Mouse (Mus musculus) heart, adult 9 months (tissue): ENCODE measurements at regions not wholly inside any gene's neighbourhood (a gene's known extent, or its start where the extent isn't known, plus 50 kb on each side); places are given as distances from the start of the nearest gene placed in this dataset.

Experiments used
- DNase-seq, 2 experiments: peaks; one replicate each; pipeline ENCODE4 v3.0.0; 2022; ENCODE audit warnings: low spot score in 2 of 2

GRCm38 (mm10) chr15:62096778-62097177 is 1174.0 kb upstream of the A1bg start:
- DNase-seq, result no peak

DNA sequence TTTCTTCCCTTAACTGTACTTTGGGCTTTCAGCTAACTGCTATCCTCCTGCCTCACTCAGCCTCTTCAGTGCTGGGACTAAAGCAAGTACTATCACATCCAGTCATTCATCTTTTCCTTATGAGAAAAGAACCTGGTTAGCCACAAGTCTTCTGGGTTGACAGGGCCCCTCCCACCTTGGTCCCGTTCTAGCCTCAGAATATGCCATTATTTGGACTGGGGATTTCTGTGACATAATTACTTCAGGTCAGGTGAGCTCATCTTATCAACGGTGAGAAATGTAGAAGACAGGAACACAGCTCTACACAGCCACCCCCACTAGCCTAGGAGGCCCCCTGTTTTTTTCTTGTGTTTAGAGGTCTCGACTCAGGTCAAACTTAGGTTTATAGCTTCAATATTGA is 1172.4 kb upstream of the A1bg start:
- DNase-seq, result no peak

- DNase-seq, result no peak
Observed at GRCm38 (mm10) chr15:62093672-62094071, 1170.9 kb upstream of the A1bg start.

- DNase-seq, result no peak
Observed at GRCm38 (mm10) chr15:62092671-62093185, 1169.9 kb upstream of the A1bg start.

DNA sequence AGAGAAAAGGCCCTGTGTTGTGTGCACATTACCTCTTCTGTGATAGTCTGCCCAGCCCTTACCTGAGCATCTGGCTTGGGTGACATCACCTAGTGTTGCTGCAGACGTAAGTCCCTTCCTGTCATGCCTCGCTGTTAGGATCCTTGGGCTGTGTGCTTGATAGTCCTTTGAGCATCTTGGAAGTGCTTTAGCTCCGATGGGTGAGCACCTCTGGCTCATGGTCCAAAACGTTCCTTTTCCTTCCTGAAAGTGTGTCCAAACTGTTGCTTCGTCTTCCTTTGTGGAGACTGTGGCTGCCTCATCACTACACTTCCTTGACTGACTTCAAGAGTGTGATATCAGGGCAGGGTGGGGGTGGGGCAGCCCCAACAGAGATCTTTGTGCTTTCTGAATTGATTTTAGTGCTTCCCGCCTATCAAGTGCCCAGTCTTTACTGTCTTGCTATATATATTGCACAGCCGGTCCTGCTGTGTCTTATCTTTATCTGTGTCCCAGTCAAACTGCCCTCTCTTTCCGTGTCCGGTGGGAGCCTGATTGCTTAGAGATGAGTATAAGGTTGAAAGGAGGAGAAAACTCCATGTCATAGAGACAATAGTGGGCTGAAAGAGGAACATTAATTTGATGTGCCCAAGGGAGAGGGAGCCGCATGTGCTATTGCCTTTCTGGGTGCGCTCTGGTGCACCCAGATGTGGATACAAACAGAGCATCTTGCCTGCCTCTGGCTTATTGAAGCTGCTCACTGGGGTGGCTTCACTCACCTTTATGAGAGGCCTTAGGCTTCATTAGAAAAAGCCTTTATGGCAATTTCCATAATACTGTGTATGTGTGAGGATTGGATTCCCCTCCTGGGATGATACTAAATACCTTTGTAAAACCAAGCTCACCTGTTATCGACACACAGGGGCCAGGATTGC is 1169.2 kb upstream of the A1bg start:
- DNase-seq, result no peak

DNA sequence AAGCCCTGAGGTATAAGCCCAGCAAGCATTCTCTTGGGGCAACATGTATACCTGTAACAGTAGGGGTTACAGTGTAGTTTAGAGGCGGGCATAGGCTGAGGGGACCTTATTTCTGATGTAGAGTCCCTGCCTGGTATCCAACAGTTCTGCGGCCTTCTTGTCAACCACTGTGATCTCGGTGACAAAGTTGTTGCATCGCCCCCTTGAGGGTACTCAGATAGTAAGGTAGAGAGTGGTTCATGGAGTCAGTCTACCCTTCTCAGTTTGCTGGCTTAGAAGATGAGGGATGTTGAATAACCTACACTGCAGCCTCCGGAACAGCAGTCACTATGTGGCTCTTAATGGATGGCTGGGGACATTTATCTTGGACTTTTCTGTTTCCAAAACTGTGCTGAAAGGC is 1168.3 kb upstream of the A1bg start:
- no peak for DNase-seq

DNA sequence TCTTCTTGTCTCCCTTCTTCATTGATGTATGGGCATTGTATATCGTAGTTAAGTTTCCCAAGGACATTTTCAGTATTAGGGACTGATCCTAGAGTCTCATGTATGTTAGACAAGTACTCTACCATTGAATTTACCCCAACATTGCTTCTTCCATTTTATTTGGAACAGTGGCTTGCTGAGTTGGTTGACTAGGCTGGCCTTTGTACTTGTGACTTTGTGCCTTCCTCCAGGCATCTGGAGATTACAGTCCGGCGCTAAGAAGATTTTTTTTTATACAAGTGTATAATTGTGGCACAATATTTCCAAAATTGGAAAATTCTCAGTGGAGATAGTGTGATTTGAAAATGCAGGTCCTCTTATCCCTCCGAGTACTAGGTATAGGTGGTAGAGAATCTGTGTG is 1165.5 kb upstream of the A1bg start:
- DNase-seq, result no peak

- no peak for DNase-seq
Observed at GRCm38 (mm10) chr15:62087755-62088154, 1164.9 kb upstream of the A1bg start.

GRCm38 (mm10) chr15:62086037-62086436 is 1163.2 kb upstream of the A1bg start:
- DNase-seq, result no peak

- DNase-seq, result no peak
Observed at GRCm38 (mm10) chr15:62083347-62083746, 1160.5 kb upstream of the A1bg start.

DNA sequence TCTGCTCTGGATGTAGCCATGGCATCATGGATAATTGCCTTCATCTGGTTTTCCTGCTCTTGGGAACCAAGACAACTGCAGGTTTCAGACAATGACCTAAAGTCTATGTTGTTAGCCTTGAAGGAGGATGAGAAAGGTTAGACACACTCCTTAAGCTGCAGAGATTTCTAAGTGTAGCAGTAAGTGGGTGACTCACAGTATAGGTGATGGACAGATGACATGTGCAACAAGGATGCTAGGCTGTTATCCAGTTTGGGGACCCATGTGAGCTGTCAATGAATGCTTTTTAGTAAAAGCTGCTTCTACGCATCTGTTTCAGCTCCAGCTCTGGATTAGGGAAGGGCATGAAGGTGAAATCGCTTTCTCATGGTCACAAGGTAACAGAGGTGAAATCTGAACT is 1159.7 kb upstream of the A1bg start:
- DNase-seq, result no peak

GRCm38 (mm10) chr15:62079155-62080109 is 1156.6 kb upstream of the A1bg start:
- peak; percentile 76 to 86 for DNase-seq

GRCm38 (mm10) chr15:62076552-62077234 is 1153.9 kb upstream of the A1bg start:
- no peak for DNase-seq

DNA sequence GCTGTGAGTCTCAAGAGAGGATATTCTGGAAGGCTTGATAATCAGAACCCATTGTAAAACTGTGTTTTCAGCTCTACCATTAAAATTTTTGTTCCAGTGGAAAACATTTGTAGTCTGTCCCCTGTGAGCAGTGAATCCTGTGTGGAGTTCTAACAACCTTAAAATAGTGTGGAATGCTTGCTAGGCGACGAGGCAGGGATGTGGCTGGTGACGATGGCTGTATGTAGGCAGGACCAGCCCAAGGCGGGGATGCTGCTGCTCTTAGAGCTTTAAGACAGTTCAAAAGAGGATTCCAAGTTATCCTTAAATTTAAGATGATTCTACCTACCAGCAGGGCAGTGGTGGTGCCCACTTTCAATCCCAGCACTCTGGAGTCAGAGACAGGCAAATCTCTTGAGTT is 1151.9 kb upstream of the A1bg start:
- no peak for DNase-seq

DNA sequence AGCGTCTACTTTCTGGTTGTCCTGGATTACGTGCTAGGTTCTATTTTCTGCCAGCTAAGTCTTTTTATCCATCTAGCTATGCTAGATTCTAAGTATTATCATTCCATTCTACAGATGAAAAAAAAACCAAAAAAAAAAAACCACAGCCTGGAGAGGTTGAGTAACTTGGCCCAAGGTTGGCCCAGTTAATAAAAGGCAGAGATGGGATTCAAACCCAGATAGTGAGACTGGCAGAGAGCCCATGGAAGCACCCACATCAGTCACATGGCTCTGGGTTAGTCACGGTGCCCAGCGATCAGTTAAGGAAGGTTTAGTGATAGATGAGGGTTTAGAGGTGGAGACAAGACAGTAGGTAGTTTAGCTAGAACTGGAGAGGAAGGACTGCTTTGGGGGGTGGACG is 1150.8 kb upstream of the A1bg start:
- DNase-seq, result no peak

GRCm38 (mm10) chr15:62071311-62071710 is 1148.5 kb upstream of the A1bg start:
- no peak for DNase-seq

- no peak for DNase-seq
Observed at GRCm38 (mm10) chr15:62068422-62069160, 1145.8 kb upstream of the A1bg start.

GRCm38 (mm10) chr15:62064399-62064798 is 1141.6 kb upstream of the A1bg start:
- DNase-seq, result no peak

DNA sequence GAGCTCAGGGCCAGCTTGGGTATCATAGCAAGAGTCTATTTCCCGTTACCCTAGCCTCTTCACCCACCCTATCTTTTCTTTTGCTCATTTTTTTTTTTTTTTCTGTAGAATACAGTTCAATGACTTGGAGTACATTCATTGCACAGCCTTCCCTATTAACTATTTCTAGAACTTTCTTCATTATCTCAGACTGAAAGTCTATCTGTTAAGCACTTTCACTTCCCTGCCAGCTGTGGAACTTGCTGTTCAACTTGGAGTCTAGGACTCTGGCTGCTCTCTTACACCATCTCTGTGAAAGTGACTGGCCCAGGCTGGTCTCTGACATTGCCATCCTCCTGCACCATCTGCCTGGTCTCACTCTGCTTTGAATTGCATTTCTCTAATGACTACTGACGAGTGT is 1134.6 kb upstream of the A1bg start:
- DNase-seq, result peak in 1 of 2 experiments; percentile 39

DNA sequence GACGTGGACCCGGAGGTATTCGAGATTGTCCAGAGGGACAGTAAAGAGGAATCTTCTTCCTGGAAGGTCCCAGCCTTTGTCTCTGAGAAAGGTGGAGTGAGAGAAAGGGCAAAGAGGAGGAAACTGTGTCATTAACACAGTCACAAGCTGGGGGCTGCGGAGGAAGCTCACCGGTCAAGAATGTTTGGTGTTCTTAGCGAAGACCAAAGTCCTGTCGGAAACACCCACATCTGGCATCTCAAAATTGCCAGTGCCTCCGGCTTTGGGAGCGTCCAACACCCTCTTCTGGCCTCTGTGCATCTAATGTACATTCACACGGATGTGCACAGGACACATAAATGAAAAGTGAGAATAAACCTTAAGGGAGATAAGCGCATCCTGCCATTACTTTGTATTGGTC is 1134.1 kb upstream of the A1bg start:
- DNase-seq, result no peak

GRCm38 (mm10) chr15:62056401-62056800 is 1133.6 kb upstream of the A1bg start:
- peak; percentile 39 to 69 for DNase-seq
